Mouse (Mus musculus): ENCODE measurements around the gene Rara. TPM values are rescaled to one million over a fixed set of nuclear protein-coding genes. Genes with fewer than 3 reads are reported as not detected.

The Rara gene
- polyA plus RNA-seq, 1 experiment from 2014 or later, result 26.2 TPM

GRCm38 (mm10) chr11:98971316-98972031, 43.9 kb downstream of the Rara start:
- no peak for ATAC-seq (replicated peaks; ENCODE audit: insufficient number of reproducible peaks, insufficient read depth, low FRiP score, low read depth)
- no peaks in the 10 kb centered on the region for H3K27me3 ChIP-seq
- H3K36me3 ChIP-seq, result peaks cover 71% of the 10 kb centered on the region
- H3K9ac ChIP-seq, result no peak overlapping the region
- H3K4me3 ChIP-seq, result no peak overlapping the region
- no peak overlapping the region for H3K4me2 ChIP-seq
- H3K9me3 ChIP-seq (replicated peaks), result no peaks in the 10 kb centered on the region
- peaks cover 58% of the 10 kb centered on the region for H3K4me1 ChIP-seq (replicated peaks)
- H3K27ac ChIP-seq, result peak overlapping the region; percentile 27; the same call in 1 of the 2 replicates
- WGBS, result 67% methylated on average over 23 of the region's 23 CpGs

- H3K36me3 ChIP-seq, result peaks cover 66% of the 10 kb centered on the region
Observed at GRCm38 (mm10) chr11:98972215-98972614, 44.6 kb downstream of the Rara start.

GRCm38 (mm10) chr11:98972801-98973360, 45.3 kb downstream of the Rara start:
- H3K4me1 ChIP-seq (replicated peaks), result peaks cover 44% of the 10 kb centered on the region
- no peak for ATAC-seq (replicated peaks; ENCODE audit: insufficient number of reproducible peaks, insufficient read depth, low FRiP score, low read depth)
- WGBS, result 84% methylated on average over 9 of the region's 9 CpGs

More at GRCm38 (mm10) chr11:98972215-98972614, 44.6 kb downstream of the Rara start:
- Histone ChIP-seq H3K9ac (no peak overlapping the region), H3K27me3 (no peaks in the 10 kb centered on the region), H3K4me3 (no peak overlapping the region), H3K4me1 (replicated peaks) (peaks cover 51% of the 10 kb centered on the region), H3K27ac (no peak overlapping the region), H3K9me3 (replicated peaks) (no peaks in the 10 kb centered on the region), H3K4me2 (no peak overlapping the region)
- WGBS, result 53% methylated on average over 9 of the region's 9 CpGs
- ATAC-seq (replicated peaks; ENCODE audit: insufficient number of reproducible peaks, insufficient read depth, low FRiP score, low read depth), result peak; percentile 17; the same call in 1 of the 2 replicates

GRCm38 (mm10) chr11:98973584-98973983, 46.0 kb downstream of the Rara start:
- Histone ChIP-seq H3K9me3 (replicated peaks) (no peaks in the 10 kb centered on the region), H3K9ac (no peak overlapping the region), H3K4me1 (replicated peaks) (peaks cover 37% of the 10 kb centered on the region), H3K4me2 (no peak overlapping the region), H3K27me3 (no peaks in the 10 kb centered on the region), H3K27ac (no peak overlapping the region), H3K4me3 (no peak overlapping the region), H3K36me3 (peaks cover 56% of the 10 kb centered on the region)
- 79% methylated on average over 14 of the region's 14 CpGs for WGBS
- no peak for ATAC-seq (replicated peaks; ENCODE audit: insufficient number of reproducible peaks, insufficient read depth, low FRiP score, low read depth)

More at GRCm38 (mm10) chr11:98972801-98973360, 45.3 kb downstream of the Rara start:
- Histone ChIP-seq H3K27ac (no peak overlapping the region), H3K4me3 (no peak overlapping the region), H3K27me3 (no peaks in the 10 kb centered on the region), H3K9ac (no peak overlapping the region), H3K4me2 (no peak overlapping the region), H3K9me3 (replicated peaks) (no peaks in the 10 kb centered on the region), H3K36me3 (peaks cover 63% of the 10 kb centered on the region)

GRCm38 (mm10) chr11:98974213-98974612, 46.6 kb downstream of the Rara start:
- Histone ChIP-seq H3K27me3 (no peaks in the 10 kb centered on the region), H3K9me3 (replicated peaks) (no peaks in the 10 kb centered on the region), H3K4me3 (no peak overlapping the region), H3K27ac (no peak overlapping the region), H3K4me2 (no peak overlapping the region), H3K9ac (no peak overlapping the region), H3K36me3 (peaks cover 53% of the 10 kb centered on the region), H3K4me1 (replicated peaks) (peaks cover 31% of the 10 kb centered on the region)
- ATAC-seq (replicated peaks; ENCODE audit: insufficient number of reproducible peaks, insufficient read depth, low FRiP score, low read depth), result no peak
- WGBS, result 80% methylated on average over 6 of the region's 6 CpGs

GRCm38 (mm10) chr11:98974871-98975719, 47.5 kb downstream of the Rara start:
- Histone ChIP-seq H3K27ac (no peak overlapping the region), H3K27me3 (peaks cover under 1% of the 10 kb centered on the region; the same call in 1 of the 2 replicates), H3K4me2 (no peak overlapping the region), H3K4me1 (replicated peaks) (peaks cover 22% of the 10 kb centered on the region), H3K9me3 (replicated peaks) (no peaks in the 10 kb centered on the region), H3K9ac (no peak overlapping the region), H3K36me3 (peaks cover 48% of the 10 kb centered on the region), H3K4me3 (no peak overlapping the region)
- 45% methylated on average over 5 of the region's 5 CpGs for WGBS
- ATAC-seq (replicated peaks; ENCODE audit: insufficient number of reproducible peaks, insufficient read depth, low FRiP score, low read depth), result no peak

GRCm38 (mm10) chr11:98978526-98979148, 51.0 kb downstream of the Rara start:
- peaks cover 15% of the 10 kb centered on the region for H3K36me3 ChIP-seq
- no peak overlapping the region for H3K27ac ChIP-seq
- peaks cover 24% of the 10 kb centered on the region for H3K4me1 ChIP-seq (replicated peaks)
- H3K4me2 ChIP-seq, result no peak overlapping the region
- 45% methylated on average over 15 of the region's 15 CpGs for WGBS
- no peak overlapping the region for H3K4me3 ChIP-seq
- peaks cover 13% of the 10 kb centered on the region for H3K27me3 ChIP-seq
- H3K9me3 ChIP-seq (replicated peaks), result no peaks in the 10 kb centered on the region
- H3K9ac ChIP-seq, result no peak overlapping the region
- no peak for ATAC-seq (replicated peaks; ENCODE audit: insufficient number of reproducible peaks, insufficient read depth, low FRiP score, low read depth)

GRCm38 (mm10) chr11:98979356-98979755, 51.7 kb downstream of the Rara start:
- Histone ChIP-seq H3K9me3 (replicated peaks) (no peaks in the 10 kb centered on the region), H3K27me3 (peaks cover 13% of the 10 kb centered on the region), H3K9ac (no peak overlapping the region), H3K4me2 (no peak overlapping the region), H3K4me1 (replicated peaks) (peaks cover 22% of the 10 kb centered on the region), H3K4me3 (no peak overlapping the region), H3K36me3 (peaks cover 8% of the 10 kb centered on the region), H3K27ac (no peak overlapping the region)
- 69% methylated on average over 4 of the region's 5 CpGs for WGBS
- ATAC-seq (replicated peaks; ENCODE audit: insufficient number of reproducible peaks, insufficient read depth, low FRiP score, low read depth), result no peak

GRCm38 (mm10) chr11:98981289-98981996, 53.8 kb downstream of the Rara start:
- Histone ChIP-seq H3K36me3 (no peaks in the 10 kb centered on the region), H3K4me1 (replicated peaks) (peaks cover 39% of the 10 kb centered on the region), H3K9me3 (replicated peaks) (no peaks in the 10 kb centered on the region), H3K27ac (no peak overlapping the region), H3K4me3 (peak overlapping the region; percentile 66), H3K9ac (peak overlapping the region; percentile 71), H3K27me3 (peaks cover 13% of the 10 kb centered on the region), H3K4me2 (peak overlapping the region; percentile 100)
- whole genome bisulfite sequencing, result 37% methylated on average over 20 of the region's 20 CpGs
- no peak for ATAC-seq (replicated peaks; ENCODE audit: insufficient number of reproducible peaks, insufficient read depth, low FRiP score, low read depth)

- H3K27me3 ChIP-seq, result peaks cover 13% of the 10 kb centered on the region
- peak; percentile 60; the same call in 1 of the 2 replicates for ATAC-seq (replicated peaks; ENCODE audit: insufficient number of reproducible peaks, insufficient read depth, low FRiP score, low read depth)
- H3K4me2 ChIP-seq, result peak overlapping the region; percentile 100
- peak overlapping the region; percentile 48; the same call in 1 of the 2 replicates for H3K27ac ChIP-seq
- H3K4me1 ChIP-seq (replicated peaks), result peaks cover 39% of the 10 kb centered on the region
- 0% methylated on average over 78 of the region's 94 CpGs for WGBS
- no peaks in the 10 kb centered on the region for H3K9me3 ChIP-seq (replicated peaks)
- H3K36me3 ChIP-seq, result no peaks in the 10 kb centered on the region
- peak overlapping the region; percentile 66 for H3K4me3 ChIP-seq
- peak overlapping the region; percentile 71 for H3K9ac ChIP-seq
Observed at GRCm38 (mm10) chr11:98981997-98982772, 54.6 kb downstream of the Rara start.
